Mouse (Mus musculus) sigmoid colon, adult 10 weeks (tissue): ENCODE data around the gene Map7d3. TPM values are rescaled to one million over a fixed set of nuclear protein-coding genes. Genes with fewer than 3 reads are reported as not detected.

Experiments
- polyA plus RNA-seq: library from polyadenylated mRNA; stranded (reverse); fragments of 350-450 nt; fragmentation: Illumina TruSeq; extraction: RNeasy Lipid Tissue Mini Kit (QIAGEN cat#74804); gene quantifications from one replicate; pipeline ENCODE4 v1.2.3, GENCODE M21; 2014; ENCODE audit warnings: low read depth, low replicate concordance

Map7d3 gene
- 1.3 TPM for polyA plus RNA-seq

GRCm38 (mm10) chrX:56821765-56822603 lies at the start of gene Map7d3:
Gene Map7d3, minus strand, starts transcription at chrX:56822326.

GRCm38 (mm10) chrX:56869863-56870262 lies 47.7 kb upstream of the Map7d3 start, which contains the start of gene Adgrg4:
Gene Adgrg4, plus strand, starts transcription at chrX:56870163.

Other genes with a start within 250 kb of the Map7d3 start
- gene Mmgt1, start 224.3 kb downstream of the Map7d3 start, polyA plus RNA-seq, result 91.4 TPM
- gene Slc9a6, start 212.6 kb downstream of the Map7d3 start, polyA plus RNA-seq, result 47.8 TPM
- gene Fhl1, start 90.5 kb downstream of the Map7d3 start, polyA plus RNA-seq, result 798 TPM
- not detected for gene Adgrg4, start 47.8 kb upstream of the Map7d3 start, polyA plus RNA-seq
- gene Brs3, start 220.7 kb upstream of the Map7d3 start, polyA plus RNA-seq, result not detected
- gene Htatsf1, start 231.3 kb upstream of the Map7d3 start, polyA plus RNA-seq, result 97.9 TPM